Mouse (Mus musculus) CH12.LX (cell line): ENCODE measurements around the gene Spata3.

Source experiments
- CHD2 ChIP-seq: IDR thresholded peaks from 2 replicates; pipeline ENCODE4 v1.6.1; 2011; ENCODE audit warnings: low read length, improper control_type of control experiment
- CTCF ChIP-seq, 2 experiments: IDR thresholded peaks in 1 of 2; conservative IDR thresholded peaks in 1 of 2; 2 replicates each; pipeline ENCODE4 v1.5.1; 2011 to 2012; ENCODE audit warnings: low read depth in 2 of 2, low read length in 2 of 2, improper control_type of control experiment in 1 of 2, inconsistent platforms in 1 of 2, mild to moderate bottlenecking in 1 of 2, moderate library complexity in 1 of 2
- ETS1 ChIP-seq: conservative IDR thresholded peaks from 2 replicates; pipeline ENCODE4 v1.6.1; 2012; ENCODE audit warnings: low read depth, mild to moderate bottlenecking, inconsistent platforms, low read length, improper control_type of control experiment, moderate library complexity
- NRF1 ChIP-seq: IDR thresholded peaks from 2 replicates; pipeline ENCODE4 v1.6.1; 2014; ENCODE audit warnings: low read depth, mild to moderate bottlenecking, inconsistent platforms, low read length, improper control_type of control experiment, moderate library complexity
- POLR2A ChIP-seq: IDR thresholded peaks from 2 replicates; pipeline ENCODE4 v1.6.1; 2011; ENCODE audit warnings: low read depth, mild to moderate bottlenecking, improper control_type of control experiment, low read length
- POLR2AphosphoS2 ChIP-seq: IDR thresholded peaks from 2 replicates; pipeline ENCODE4 v1.6.1; 2011; ENCODE audit warnings: low read depth, low read length, improper control_type of control experiment
- SIN3A ChIP-seq: IDR thresholded peaks from 2 replicates; pipeline ENCODE4 v1.6.1; 2012; ENCODE audit warnings: low read length, improper control_type of control experiment, inconsistent platforms
- USF2 ChIP-seq: conservative IDR thresholded peaks from 2 replicates; pipeline ENCODE4 v1.6.1; 2011; ENCODE audit warnings: low read depth, low read length, improper control_type of control experiment
- ZMIZ1 ChIP-seq: IDR thresholded peaks from 2 replicates; pipeline ENCODE4 v1.6.1; 2012; ENCODE audit warnings: low read depth, mild to moderate bottlenecking, inconsistent platforms, low read length, improper control_type of control experiment

GRCm38 (mm10) chr1:85971070-85971469 is 45.5 kb upstream of the Spata3 start:
- TF ChIP-seq CTCF (conservative IDR thresholded peaks at IDR 0.05 in 1 of 2, IDR thresholded peaks at IDR 0.05 in 1 of 2; ENCODE audit: low read depth in 2 of 2, low read length in 2 of 2) (no peak), NRF1 (no peak), ETS1 (no peak), POLR2AphosphoS2 (no peak), CHD2 (no peak), USF2 (no peak), SIN3A (no peak), POLR2A (no peak), ZMIZ1 (no peak)
